Mouse (Mus musculus): ENCODE measurements at regions not wholly inside any gene's neighbourhood (a gene's known extent, or its start where the extent isn't known, plus 50 kb on each side); places are given as distances from the start of the nearest gene placed in this dataset.

GRCm38 (mm10) chr9:117814661-117815060, 184.9 kb upstream of the Rbms3 start:
- Histone ChIP-seq H3K4me2 (ENCODE audit: low read depth, low read length) (no peak overlapping the region), H3K9me3 (ENCODE audit: control insufficient read depth, low read length) (no peaks in the 10 kb centered on the region), H3K36me3 (ENCODE audit: control insufficient read depth, insufficient read depth, low read length) (no peaks in the 10 kb centered on the region), H3K4me3 (ENCODE audit: low read depth, low read length) (no peak overlapping the region), H3K27me3 (ENCODE audit: control insufficient read depth, insufficient read depth, low read length) (no peaks in the 10 kb centered on the region), H3K9ac (replicated peaks; ENCODE audit: low read depth, low read length) (no peak overlapping the region), H3K4me1 (ENCODE audit: control insufficient read depth, insufficient read depth, low read length) (0 out of 2 replicates have a peak, but pooled peaks cover 3% of the 10 kb centered on the region), H3K27ac (ENCODE audit: low read depth, low read length) (no peak overlapping the region)
- ATAC-seq (ENCODE audit: low read depth): 0 out of 2 replicates have a peak, but pooled peaks have one; percentile 17
- WGBS: 26% methylated on average over 4 of the region's 4 CpGs

- no peak for ATAC-seq (ENCODE audit: low read depth)
- Histone ChIP-seq H3K4me2 (ENCODE audit: low read depth, low read length) (no peak overlapping the region), H3K9ac (replicated peaks; ENCODE audit: low read depth, low read length) (no peak overlapping the region), H3K9me3 (ENCODE audit: control insufficient read depth, low read length) (no peaks in the 10 kb centered on the region), H3K4me3 (ENCODE audit: low read depth, low read length) (no peak overlapping the region), H3K27ac (ENCODE audit: low read depth, low read length) (no peak overlapping the region), H3K36me3 (ENCODE audit: control insufficient read depth, insufficient read depth, low read length) (no peaks in the 10 kb centered on the region), H3K4me1 (ENCODE audit: control insufficient read depth, insufficient read depth, low read length) (0 out of 2 replicates have a peak, but pooled peaks cover 3% of the 10 kb centered on the region), H3K27me3 (ENCODE audit: control insufficient read depth, insufficient read depth, low read length) (no peaks in the 10 kb centered on the region)
- WGBS: 84% methylated on average over 9 of the region's 9 CpGs
Measured at GRCm38 (mm10) chr9:117813216-117813615, 183.5 kb upstream of the Rbms3 start.

GRCm38 (mm10) chr9:117805812-117806211, 176.1 kb upstream of the Rbms3 start:
- no peak overlapping the region for H3K27ac ChIP-seq (ENCODE audit: low read depth, low read length)
- no peaks in the 10 kb centered on the region for H3K36me3 ChIP-seq (ENCODE audit: control insufficient read depth, insufficient read depth, low read length)
- H3K27me3 ChIP-seq (ENCODE audit: control insufficient read depth, insufficient read depth, low read length): no peaks in the 10 kb centered on the region
- 83% methylated on average over 9 of the region's 9 CpGs for WGBS
- H3K9me3 ChIP-seq (ENCODE audit: control insufficient read depth, low read length): no peaks in the 10 kb centered on the region
- ATAC-seq (ENCODE audit: low read depth): no peak
- no peak overlapping the region for H3K9ac ChIP-seq (replicated peaks; ENCODE audit: low read depth, low read length)
- no peak overlapping the region for H3K4me3 ChIP-seq (ENCODE audit: low read depth, low read length)
- H3K4me2 ChIP-seq (ENCODE audit: low read depth, low read length): no peak overlapping the region
- H3K4me1 ChIP-seq (ENCODE audit: control insufficient read depth, insufficient read depth, low read length): no peaks in the 10 kb centered on the region

- Histone ChIP-seq H3K36me3 (ENCODE audit: control insufficient read depth, insufficient read depth, low read length) (no peaks in the 10 kb centered on the region), H3K27ac (ENCODE audit: low read depth, low read length) (no peak overlapping the region), H3K4me1 (ENCODE audit: control insufficient read depth, insufficient read depth, low read length) (no peaks in the 10 kb centered on the region), H3K27me3 (ENCODE audit: control insufficient read depth, insufficient read depth, low read length) (no peaks in the 10 kb centered on the region), H3K9ac (replicated peaks; ENCODE audit: low read depth, low read length) (no peak overlapping the region), H3K9me3 (ENCODE audit: control insufficient read depth, low read length) (no peaks in the 10 kb centered on the region), H3K4me2 (ENCODE audit: low read depth, low read length) (no peak overlapping the region), H3K4me3 (ENCODE audit: low read depth, low read length) (no peak overlapping the region)
- WGBS: 68% methylated on average over 5 of the region's 5 CpGs
- ATAC-seq (ENCODE audit: low read depth): no peak
Measured at GRCm38 (mm10) chr9:117784186-117784591, 154.5 kb upstream of the Rbms3 start.

- H3K27ac ChIP-seq (ENCODE audit: low read depth, low read length): no peak overlapping the region
- WGBS: 94% methylated on average over 6 of the region's 6 CpGs
- no peak overlapping the region for H3K9ac ChIP-seq (replicated peaks; ENCODE audit: low read depth, low read length)
- no peaks in the 10 kb centered on the region for H3K36me3 ChIP-seq (ENCODE audit: control insufficient read depth, insufficient read depth, low read length)
- no peak overlapping the region for H3K4me2 ChIP-seq (ENCODE audit: low read depth, low read length)
- no peaks in the 10 kb centered on the region for H3K9me3 ChIP-seq (ENCODE audit: control insufficient read depth, low read length)
- no peaks in the 10 kb centered on the region for H3K4me1 ChIP-seq (ENCODE audit: control insufficient read depth, insufficient read depth, low read length)
- H3K27me3 ChIP-seq (ENCODE audit: control insufficient read depth, insufficient read depth, low read length): no peaks in the 10 kb centered on the region
- H3K4me3 ChIP-seq (ENCODE audit: low read depth, low read length): no peak overlapping the region
- ATAC-seq (ENCODE audit: low read depth): no peak
Measured at GRCm38 (mm10) chr9:117754651-117755050, 124.9 kb upstream of the Rbms3 start.

GRCm38 (mm10) chr9:117753466-117753865, 123.8 kb upstream of the Rbms3 start:
- no peaks in the 10 kb centered on the region for H3K9me3 ChIP-seq (ENCODE audit: control insufficient read depth, low read length)
- 82% methylated on average over 3 of the region's 3 CpGs for WGBS
- no peak for ATAC-seq (ENCODE audit: low read depth)

GRCm38 (mm10) chr9:117744906-117745305, 115.2 kb upstream of the Rbms3 start:
- H3K27ac ChIP-seq (ENCODE audit: low read depth, low read length): no peak overlapping the region
- WGBS: 86% methylated on average over 8 of the region's 8 CpGs
- no peak overlapping the region for H3K9ac ChIP-seq (replicated peaks; ENCODE audit: low read depth, low read length)
- H3K4me3 ChIP-seq (ENCODE audit: low read depth, low read length): no peak overlapping the region
- no peaks in the 10 kb centered on the region for H3K27me3 ChIP-seq (ENCODE audit: control insufficient read depth, insufficient read depth, low read length)
- H3K4me2 ChIP-seq (ENCODE audit: low read depth, low read length): no peak overlapping the region
- no peak for ATAC-seq (ENCODE audit: low read depth)
- no peaks in the 10 kb centered on the region for H3K36me3 ChIP-seq (ENCODE audit: control insufficient read depth, insufficient read depth, low read length)
- H3K9me3 ChIP-seq (ENCODE audit: control insufficient read depth, low read length): no peaks in the 10 kb centered on the region
- no peaks in the 10 kb centered on the region for H3K4me1 ChIP-seq (ENCODE audit: control insufficient read depth, insufficient read depth, low read length)

More at GRCm38 (mm10) chr9:117753466-117753865, 123.8 kb upstream of the Rbms3 start:
- no peaks in the 10 kb centered on the region for H3K4me1 ChIP-seq (ENCODE audit: control insufficient read depth, insufficient read depth, low read length)
- H3K36me3 ChIP-seq (ENCODE audit: control insufficient read depth, insufficient read depth, low read length): no peaks in the 10 kb centered on the region
- no peak overlapping the region for H3K4me2 ChIP-seq (ENCODE audit: low read depth, low read length)
- no peak overlapping the region for H3K27ac ChIP-seq (ENCODE audit: low read depth, low read length)
- H3K9ac ChIP-seq (replicated peaks; ENCODE audit: low read depth, low read length): no peak overlapping the region
- no peaks in the 10 kb centered on the region for H3K27me3 ChIP-seq (ENCODE audit: control insufficient read depth, insufficient read depth, low read length)
- H3K4me3 ChIP-seq (ENCODE audit: low read depth, low read length): no peak overlapping the region

- Histone ChIP-seq H3K4me1 (ENCODE audit: control insufficient read depth, insufficient read depth, low read length) (no peaks in the 10 kb centered on the region), H3K36me3 (ENCODE audit: control insufficient read depth, insufficient read depth, low read length) (no peaks in the 10 kb centered on the region), H3K27ac (ENCODE audit: low read depth, low read length) (no peak overlapping the region), H3K9me3 (ENCODE audit: control insufficient read depth, low read length) (no peaks in the 10 kb centered on the region), H3K4me3 (ENCODE audit: low read depth, low read length) (no peak overlapping the region), H3K9ac (replicated peaks; ENCODE audit: low read depth, low read length) (no peak overlapping the region), H3K27me3 (ENCODE audit: control insufficient read depth, insufficient read depth, low read length) (no peaks in the 10 kb centered on the region), H3K4me2 (ENCODE audit: low read depth, low read length) (no peak overlapping the region)
- WGBS: 83% methylated on average over 6 of the region's 6 CpGs
- ATAC-seq (ENCODE audit: low read depth): no peak
Measured at GRCm38 (mm10) chr9:117729366-117729765, 99.7 kb upstream of the Rbms3 start.

- H3K27ac ChIP-seq (ENCODE audit: low read depth, low read length): no peak overlapping the region
- WGBS: 70% methylated on average over 7 of the region's 7 CpGs
- H3K9me3 ChIP-seq (ENCODE audit: control insufficient read depth, low read length): no peaks in the 10 kb centered on the region
- H3K4me2 ChIP-seq (ENCODE audit: low read depth, low read length): no peak overlapping the region
- H3K27me3 ChIP-seq (ENCODE audit: control insufficient read depth, insufficient read depth, low read length): no peaks in the 10 kb centered on the region
- no peak overlapping the region for H3K4me3 ChIP-seq (ENCODE audit: low read depth, low read length)
- ATAC-seq (ENCODE audit: low read depth): no peak
- no peaks in the 10 kb centered on the region for H3K4me1 ChIP-seq (ENCODE audit: control insufficient read depth, insufficient read depth, low read length)
- H3K9ac ChIP-seq (replicated peaks; ENCODE audit: low read depth, low read length): no peak overlapping the region
- H3K36me3 ChIP-seq (ENCODE audit: control insufficient read depth, insufficient read depth, low read length): no peaks in the 10 kb centered on the region
Measured at GRCm38 (mm10) chr9:117720161-117720598, 90.5 kb upstream of the Rbms3 start.

Measured in neural tube, embryonic 14.5 days (tissue).